Mouse (Mus musculus): ENCODE results near the gene Simc1. TPM values are rescaled to one million over a fixed set of nuclear protein-coding genes. Genes with fewer than 3 reads are reported as not detected.
A peak's percentile ranks its signal among the peaks of the same experiment; 100 is the strongest.

Simc1 gene
- total RNA-seq, 4 experiments from 2014 or later = 2.8 to 3.6 (median 3.3) TPM

DNA sequence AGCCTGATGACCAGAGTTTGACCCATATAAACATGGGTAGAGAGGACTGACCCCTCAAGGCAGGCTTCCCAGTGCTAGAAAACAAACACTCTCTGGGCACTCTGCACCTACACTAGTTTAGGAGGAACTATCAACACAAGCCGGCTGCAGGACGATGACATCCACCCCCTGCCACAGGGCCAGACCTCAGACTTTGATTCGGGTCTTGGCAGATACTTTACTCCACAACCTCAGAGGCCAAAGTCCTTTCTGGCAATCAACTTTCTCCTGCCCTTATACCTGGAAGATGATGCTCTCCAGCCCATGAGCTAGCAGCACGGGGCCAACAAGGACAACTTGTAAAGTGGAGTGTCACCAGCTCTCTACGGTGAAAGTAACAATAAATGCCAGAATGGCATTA, 79.3 kb downstream of the Simc1 start:
- DNase-seq (ENCODE audit: low spot score in 2 of 2) = no peak

DNA sequence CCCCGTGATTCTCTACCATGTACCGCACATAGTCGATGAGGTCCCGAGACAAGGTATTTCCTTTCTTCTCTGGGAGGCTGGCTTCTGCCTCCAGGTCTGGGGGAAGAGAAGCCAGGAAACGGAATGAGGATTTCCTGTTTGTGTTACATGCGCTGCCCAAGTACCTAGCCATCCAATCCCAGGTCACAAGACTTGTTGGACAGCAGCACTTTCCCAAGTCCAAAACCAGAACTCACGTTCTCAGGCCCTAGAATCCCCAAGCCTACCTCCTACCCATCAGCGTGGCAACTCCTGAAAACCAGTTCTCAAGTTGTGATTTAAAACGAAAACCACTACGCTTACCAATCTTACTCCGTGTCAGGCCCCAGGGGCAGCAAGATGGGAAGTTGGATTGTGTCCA, 82.3 kb downstream of the Simc1 start:
- no peak for DNase-seq (ENCODE audit: low spot score in 2 of 2)

DNA sequence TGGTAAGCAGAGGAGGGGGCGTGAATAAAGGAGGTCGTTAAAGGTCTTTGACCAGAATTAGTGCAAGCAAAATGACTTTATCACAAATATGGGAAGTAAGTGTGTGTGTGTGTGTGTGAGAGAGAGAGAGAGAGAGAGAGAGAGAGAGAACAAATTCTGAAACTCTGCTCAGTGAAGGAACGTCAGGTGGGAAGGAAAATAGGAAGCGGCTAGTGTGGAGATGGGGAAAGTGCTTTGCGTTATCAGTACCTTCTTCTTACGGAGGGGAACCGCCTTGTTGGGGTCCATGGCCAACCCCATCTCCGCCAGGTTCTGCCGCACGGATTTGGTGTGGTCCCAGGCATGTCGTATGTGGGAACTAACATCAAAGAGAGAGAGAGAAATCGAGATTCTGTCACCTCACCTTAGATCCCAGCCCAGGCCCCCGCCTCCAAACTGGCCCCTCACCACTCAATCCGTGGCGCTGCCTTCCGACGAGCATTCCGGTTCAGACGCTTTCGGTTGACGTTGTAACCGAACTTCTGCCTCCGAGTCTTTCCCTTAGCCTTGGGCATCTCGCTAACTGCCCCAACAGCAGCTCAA, 85.9 kb downstream of the Simc1 start:
- DNase-seq (ENCODE audit: low spot score in 2 of 2) = peak in 1 of 2 experiments; percentile 22

DNA sequence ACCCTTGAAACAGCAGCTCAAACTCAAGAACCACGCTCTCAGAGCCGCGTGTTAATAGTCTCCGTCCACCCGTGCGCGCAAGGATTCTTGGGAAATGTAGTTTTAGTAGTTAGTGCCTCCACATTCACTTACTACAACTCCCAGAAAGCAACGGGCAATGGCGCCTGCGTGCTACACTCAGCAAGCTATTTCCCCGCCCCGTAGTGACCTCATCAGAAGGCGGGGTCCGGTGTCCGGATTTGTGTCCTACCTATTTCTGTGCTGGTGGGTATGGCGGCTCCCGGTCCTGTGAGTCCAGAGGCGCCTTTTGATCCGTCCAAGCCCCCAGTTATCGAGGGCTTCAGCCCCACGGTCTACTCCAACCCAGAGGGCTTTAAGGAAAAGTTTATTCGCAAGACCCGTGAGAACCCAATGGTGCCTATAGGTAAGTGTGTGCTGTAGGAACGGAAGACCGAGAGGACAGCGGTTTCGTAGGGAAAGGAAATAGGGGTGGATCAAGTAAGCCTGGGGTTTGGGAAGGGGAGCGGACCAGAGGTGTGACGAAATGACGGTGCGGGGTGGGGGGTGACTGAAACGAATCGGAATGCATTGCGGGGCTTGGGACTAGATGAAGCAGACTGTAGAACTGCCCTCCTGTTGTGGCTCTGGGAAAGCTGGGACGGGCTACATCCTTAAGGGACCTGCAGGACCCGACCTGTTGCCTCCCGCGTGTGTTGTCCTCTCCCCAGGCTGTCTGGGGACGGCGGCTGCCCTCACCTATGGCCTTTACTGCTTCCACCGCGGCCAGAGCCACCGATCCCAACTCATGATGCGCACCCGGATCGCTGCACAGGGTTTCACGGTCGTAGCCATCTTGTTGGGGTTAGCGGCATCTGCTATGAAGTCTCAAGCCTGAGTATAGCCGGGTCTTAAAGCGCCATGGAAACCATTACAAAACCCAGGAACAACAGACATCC, 86.7 kb downstream of the Simc1 start, which contains the start of the genes Nop16 and Higd2a:
Gene Nop16, minus strand, starts transcription at position 95 of the 956 bp plus-strand sequence.
Gene Higd2a, plus strand, starts transcription at position 212 of the 956 bp plus-strand sequence.
- DNase-seq (ENCODE audit: low spot score in 2 of 2) = peak; percentile 95 to 96

GRCm38 (mm10) chr13:54591776-54592356, 88.3 kb downstream of the Simc1 start:
- DNase-seq (ENCODE audit: low spot score in 2 of 2) = no peak

GRCm38 (mm10) chr13:54593617-54594016, 90.0 kb downstream of the Simc1 start:
- no peak for DNase-seq (ENCODE audit: low spot score in 2 of 2)

DNA sequence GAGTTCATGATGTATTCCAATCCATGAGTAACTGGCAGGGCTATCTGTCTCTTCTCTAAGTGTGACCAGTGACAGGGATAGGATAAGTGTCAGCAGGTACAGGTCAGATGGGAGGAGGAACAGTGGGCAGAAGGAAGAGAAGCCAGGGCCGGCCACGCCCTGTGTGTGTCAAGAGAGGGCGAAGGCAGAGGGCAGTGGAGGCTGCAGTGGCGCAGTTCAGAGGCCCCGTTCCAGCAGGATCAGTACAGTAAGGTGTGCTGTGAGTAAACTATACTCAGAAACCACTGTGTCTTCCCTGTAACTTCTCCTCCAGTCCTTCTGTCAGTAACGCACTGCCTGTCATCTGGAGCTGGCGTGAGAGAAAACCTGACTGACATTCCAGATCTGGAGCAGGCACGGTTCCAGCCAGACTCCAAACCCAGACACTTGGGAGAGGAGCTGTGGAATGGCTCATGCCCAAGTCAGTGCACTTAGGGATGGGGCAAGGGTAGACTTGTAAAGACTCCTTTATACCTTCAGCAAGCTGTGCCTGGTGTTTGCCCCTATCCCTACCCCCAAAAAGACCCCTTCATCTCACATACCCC, 92.6 kb downstream of the Simc1 start:
- no peak for DNase-seq (ENCODE audit: low spot score in 2 of 2)

DNA sequence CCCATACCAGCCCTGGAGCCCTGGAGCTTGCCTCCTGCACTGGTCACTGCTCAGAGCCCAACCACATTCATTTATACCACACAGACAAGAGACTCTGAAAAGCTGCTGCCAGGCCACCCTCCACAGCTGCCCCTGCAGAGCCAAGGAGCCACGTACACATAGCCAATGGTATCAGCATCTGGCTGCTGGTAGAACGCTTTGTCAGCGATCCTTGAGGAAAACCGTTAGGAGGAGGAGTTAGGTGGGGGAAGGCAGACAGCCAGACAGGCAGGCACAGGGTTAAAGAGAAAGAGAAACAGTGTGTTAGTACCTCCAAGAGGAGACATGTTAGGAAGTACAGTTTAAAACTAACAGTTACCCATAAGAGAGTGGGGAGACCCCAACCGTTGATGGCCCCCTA, 93.3 kb downstream of the Simc1 start:
- DNase-seq (ENCODE audit: low spot score in 2 of 2) = no peak

DNA sequence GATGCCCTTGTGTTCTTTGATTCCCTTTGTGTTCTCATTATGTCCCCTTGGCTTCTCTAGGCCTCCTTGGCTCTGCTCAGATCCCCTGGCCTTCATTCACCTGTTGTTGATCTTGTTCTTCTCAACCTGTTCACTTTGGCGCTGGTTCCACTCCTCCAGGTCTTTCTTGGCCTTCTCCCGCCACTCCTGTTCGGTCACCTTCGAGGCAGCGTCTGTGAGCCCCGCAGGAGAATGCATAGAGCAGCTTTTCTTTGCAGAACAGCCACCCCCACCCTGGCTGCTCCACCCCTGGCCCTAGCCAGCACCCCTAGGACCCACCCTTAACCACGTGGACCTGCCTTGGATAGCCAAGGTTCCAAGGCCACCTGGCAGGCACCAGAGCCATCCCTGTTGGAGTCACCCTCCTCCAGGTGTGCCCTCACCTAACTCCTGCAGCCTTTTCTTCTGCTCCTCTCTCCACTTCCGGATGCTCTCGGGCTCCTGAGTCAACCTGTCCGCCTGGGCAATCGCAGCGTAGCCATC, 95.1 kb downstream of the Simc1 start:
- DNase-seq (ENCODE audit: low spot score in 2 of 2) = no peak

Small RNAs within 50 kb of the gene (microRNA-seq; reads per million reads assigned to microRNA genes)
- not detected for gene Gm24195

Other genes starting within 250 kb of the Simc1 start
- gene Cplx2, start 132.4 kb upstream of the Simc1 start, total RNA-seq (2022) = under 1 TPM; 0.51 to 0.72 (median 0.65) TPM
- 10 to 100 TPM; 12.0 to 19.0 (median 16.5) TPM for gene Thoc3, start 34.9 kb upstream of the Simc1 start, total RNA-seq (2022)
- gene 4833439L19Rik, start 61.7 kb downstream of the Simc1 start, total RNA-seq (2022) = 100 to 1,000 TPM; 213 to 249 (median 236) TPM
- 1 to 10 TPM in 3 of 4 experiments, under 1 TPM in 1; 0.87 to 3.5 (median 2.1) TPM for gene Arl10, start 71.2 kb downstream of the Simc1 start, total RNA-seq (2022)
- gene Nop16, start 86.3 kb downstream of the Simc1 start, total RNA-seq (2022) = 10 to 100 TPM; 14.8 to 18.9 (median 16.7) TPM
- gene Higd2a, start 86.4 kb downstream of the Simc1 start, total RNA-seq (2022) = 100 to 1,000 TPM; 131 to 155 (median 141) TPM
- 100 to 1,000 TPM; 168 to 177 (median 172) TPM for gene Cltb, start 107.6 kb downstream of the Simc1 start, total RNA-seq (2022)
- gene Faf2, start 118.0 kb downstream of the Simc1 start, total RNA-seq (2022) = 10 to 100 TPM; 11.6 to 12.1 (median 11.9) TPM
- 10 to 100 TPM; 19.1 to 30.7 (median 27.9) TPM for gene Rnf44, start 190.1 kb downstream of the Simc1 start, total RNA-seq (2022)
- gene Cdhr2, start 197.7 kb downstream of the Simc1 start, total RNA-seq (2022) = not detected
- under 1 TPM in 2 of 4 experiments, not detected in 2; 0.05 to 0.07 TPM for gene Gprin1, start 246.1 kb downstream of the Simc1 start, total RNA-seq (2022)